Mouse (Mus musculus) forebrain, embryonic 16.5 days (tissue): ENCODE measurements at regions not wholly inside any gene's neighbourhood (a gene's known extent, or its start where the extent isn't known, plus 50 kb on each side); places are given as distances from the start of the nearest gene placed in this dataset.
"Not testable (repeated sequence)": the region's sequence is repeated elsewhere in the genome, so short reads cannot be mapped to it uniquely, and the experiment has no call there.

ENCODE experiments used
- ATAC-seq: fragments of 200-750 bp; cut with Nextera tagmentation; 2 replicates; pipeline ENCODE4 v1.8.0; 2017; ENCODE audit warnings: mild to moderate bottlenecking, moderate library complexity
- H3K27ac ChIP-seq: fragments of 300-500 bp; sonication (generic); 2 replicates; pipeline ENCODE4 v1.5.1; 2014; ENCODE audit warnings: low read length, control low read depth
- H3K27me3 ChIP-seq: fragments of 300-500 bp; sonication (generic); replicated peaks from 2 replicates; pipeline ENCODE4 v1.6.1; 2014; ENCODE audit warnings: low read length; ENCODE audit not compliant: control insufficient read depth, insufficient read depth
- H3K36me3 ChIP-seq: fragments of 300-500 bp; sonication (generic); 2 replicates; pipeline ENCODE4 v1.6.1; 2014; ENCODE audit not compliant: control insufficient read depth, insufficient read depth
- H3K4me1 ChIP-seq: fragments of 300-500 bp; sonication (generic); replicated peaks from 2 replicates; pipeline ENCODE4 v1.6.1; 2014; ENCODE audit warnings: low read length; ENCODE audit not compliant: control insufficient read depth, insufficient read depth
- H3K4me2 ChIP-seq: fragments of 300-500 bp; sonication (generic); 2 replicates; pipeline ENCODE4 v1.6.1; 2014; ENCODE audit warnings: mild to moderate bottlenecking, low read length, control low read depth
- H3K4me3 ChIP-seq: fragments of 300-500 bp; sonication (generic); replicated peaks from 2 replicates; pipeline ENCODE4 v1.5.1; 2014; ENCODE audit warnings: mild to moderate bottlenecking, low read length, control low read depth
- H3K9ac ChIP-seq: fragments of 300-500 bp; sonication (generic); replicated peaks from 2 replicates; pipeline ENCODE4 v1.6.1; 2014; ENCODE audit warnings: low read depth, low read length, control low read depth
- H3K9me3 ChIP-seq: fragments of 300-500 bp; sonication (generic); 2 replicates; pipeline ENCODE4 v1.6.1; 2016; ENCODE audit warnings: low read length; ENCODE audit not compliant: control insufficient read depth
- WGBS: fragments of 180-500 bp; shearing (Covaris S2); extraction: QIAGEN DNeasy Blood & Tissue Kit; methylation state at CpG from one replicate; pipeline ENCODE4 v1.1.7; 2014; 5-methylcytosine and 5-hydroxymethylcytosine counted together

DNA sequence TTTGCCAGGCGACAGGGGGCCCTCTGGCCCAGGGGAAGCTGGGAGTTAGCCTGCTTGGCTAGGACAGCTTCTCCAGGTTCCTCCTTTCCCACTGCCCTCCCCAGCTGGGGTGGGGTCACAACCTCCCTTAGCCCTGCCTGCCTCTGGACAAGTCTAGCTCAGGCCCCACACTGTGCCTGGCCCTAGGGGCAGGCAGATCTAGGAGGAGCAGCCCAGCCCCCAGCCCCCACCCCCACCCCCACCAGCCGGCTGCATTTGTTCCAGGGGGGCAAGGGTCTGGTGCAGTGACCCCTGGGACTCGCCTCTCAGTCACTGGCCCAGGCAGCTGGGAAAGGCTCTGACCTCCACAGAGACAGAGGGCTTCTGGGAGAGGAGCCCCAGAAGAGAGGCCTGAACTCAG, 381.9 kb downstream of the Sox9 start:
- WGBS = 44% methylated on average over 3 of the region's 3 CpGs
- no peak for ATAC-seq
- Histone ChIP-seq H3K27me3 (no peaks in the 10 kb centered on the region), H3K4me1 (peaks cover 33% of the 10 kb centered on the region), H3K9ac (no peak overlapping the region), H3K4me2 (no peak overlapping the region), H3K27ac (no peak overlapping the region), H3K9me3 (no peaks in the 10 kb centered on the region), H3K4me3 (no peak overlapping the region), H3K36me3 (no peaks in the 10 kb centered on the region)

DNA sequence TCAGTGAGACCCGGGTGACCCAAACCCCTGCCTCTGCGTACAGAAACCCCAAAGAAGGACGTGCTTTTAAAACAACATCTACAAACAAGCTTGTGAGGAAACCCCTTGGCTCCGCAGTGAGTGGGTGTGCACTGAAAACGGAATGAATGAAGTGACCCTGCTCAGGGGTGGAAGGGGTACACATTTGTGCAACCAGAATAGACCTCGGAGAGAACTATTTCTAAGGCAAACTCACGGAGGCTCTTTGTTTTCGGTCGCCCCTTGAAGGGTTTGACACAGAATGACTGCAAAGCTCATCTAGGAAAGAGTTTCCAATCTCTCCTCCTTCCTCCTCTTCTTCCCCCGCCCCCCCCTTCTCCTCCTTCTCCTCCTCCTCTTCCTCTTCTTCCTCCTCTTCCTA, 382.5 kb downstream of the Sox9 start:
- no peak overlapping the region; the same call in 1 of the 2 replicates for H3K9ac ChIP-seq
- H3K4me2 ChIP-seq = peak overlapping the region; percentile 66
- H3K9me3 ChIP-seq = no peaks in the 10 kb centered on the region
- no peaks in the 10 kb centered on the region for H3K27me3 ChIP-seq
- WGBS = 9% methylated on average over 10 of the region's 10 CpGs
- peak overlapping the region; percentile 43 for H3K4me3 ChIP-seq
- no peak overlapping the region; the same call in 1 of the 2 replicates for H3K27ac ChIP-seq
- H3K36me3 ChIP-seq = no peaks in the 10 kb centered on the region
- ATAC-seq = no peak
- H3K4me1 ChIP-seq = peaks cover 31% of the 10 kb centered on the region

DNA sequence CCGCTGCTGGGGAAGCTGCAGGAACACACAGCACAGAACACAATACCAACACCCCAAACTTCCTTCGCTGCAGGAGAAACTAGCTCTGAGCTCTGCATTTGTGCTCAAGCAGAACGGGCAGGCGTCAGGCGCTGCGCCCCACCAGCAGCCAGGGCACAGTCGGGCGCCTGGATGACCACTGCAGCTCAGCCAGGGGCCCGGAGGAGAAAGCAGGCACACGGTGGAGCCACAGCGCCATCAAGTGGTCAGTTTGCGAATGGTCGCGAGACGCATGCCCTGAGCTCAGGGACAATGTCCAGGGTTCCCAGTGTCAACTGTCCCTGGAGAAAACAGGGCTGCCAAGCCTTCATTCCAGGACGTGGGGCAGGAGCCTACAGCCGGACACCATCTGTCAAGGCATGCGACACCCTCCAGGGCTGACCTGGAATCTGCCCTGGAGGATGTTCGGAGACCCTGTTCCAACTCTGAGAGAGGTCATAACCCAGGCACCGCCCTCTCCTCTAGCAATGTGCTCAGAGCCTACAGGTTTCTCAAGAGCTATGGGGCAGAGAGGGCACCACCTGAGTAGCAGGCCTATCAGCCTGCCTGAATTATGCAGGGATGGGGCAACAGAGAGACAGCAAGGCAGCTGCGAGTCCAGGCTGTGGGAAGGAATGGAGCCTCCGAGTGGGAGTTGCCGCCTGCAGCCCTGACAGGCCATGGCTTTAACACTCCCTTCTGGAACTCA, 383.2 kb downstream of the Sox9 start:
- H3K4me2 ChIP-seq = peak overlapping the region; percentile 66
- 7% methylated on average over 23 of the region's 23 CpGs for WGBS
- no peaks in the 10 kb centered on the region for H3K27me3 ChIP-seq
- peak overlapping the region; percentile 50 for H3K9ac ChIP-seq
- peak overlapping the region; percentile 43 for H3K4me3 ChIP-seq
- ATAC-seq = peak; percentile 67
- peak overlapping the region; percentile 23 for H3K27ac ChIP-seq
- H3K36me3 ChIP-seq = no peaks in the 10 kb centered on the region
- H3K9me3 ChIP-seq = no peaks in the 10 kb centered on the region
- peaks cover 27% of the 10 kb centered on the region for H3K4me1 ChIP-seq

DNA sequence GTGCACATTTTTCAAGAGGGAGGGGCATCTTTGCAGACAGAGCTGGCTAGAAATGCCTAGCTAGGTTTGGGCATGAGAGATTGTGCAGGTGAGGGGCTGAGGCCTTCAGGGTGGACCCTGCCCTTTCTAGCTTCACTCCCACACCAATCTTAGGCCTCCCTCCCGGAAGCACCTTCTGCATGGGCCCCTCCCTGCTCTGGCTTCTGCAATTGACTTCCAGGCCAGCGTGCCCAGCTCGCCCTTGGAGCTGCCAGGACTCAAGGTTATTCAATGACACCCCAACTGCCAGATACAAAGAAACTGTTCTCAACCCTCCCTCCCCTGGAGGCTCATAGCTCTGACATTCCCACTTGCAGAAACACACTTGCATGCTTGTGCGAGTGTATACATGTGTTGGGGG, 384.5 kb downstream of the Sox9 start:
- Histone ChIP-seq H3K4me2 (no peak overlapping the region), H3K9me3 (no peaks in the 10 kb centered on the region), H3K27ac (no peak overlapping the region), H3K4me3 (no peak overlapping the region), H3K27me3 (no peaks in the 10 kb centered on the region), H3K9ac (no peak overlapping the region), H3K36me3 (no peaks in the 10 kb centered on the region), H3K4me1 (peaks cover 32% of the 10 kb centered on the region)
- ATAC-seq = no peak
- WGBS = 64% methylated on average over 4 of the region's 4 CpGs

DNA sequence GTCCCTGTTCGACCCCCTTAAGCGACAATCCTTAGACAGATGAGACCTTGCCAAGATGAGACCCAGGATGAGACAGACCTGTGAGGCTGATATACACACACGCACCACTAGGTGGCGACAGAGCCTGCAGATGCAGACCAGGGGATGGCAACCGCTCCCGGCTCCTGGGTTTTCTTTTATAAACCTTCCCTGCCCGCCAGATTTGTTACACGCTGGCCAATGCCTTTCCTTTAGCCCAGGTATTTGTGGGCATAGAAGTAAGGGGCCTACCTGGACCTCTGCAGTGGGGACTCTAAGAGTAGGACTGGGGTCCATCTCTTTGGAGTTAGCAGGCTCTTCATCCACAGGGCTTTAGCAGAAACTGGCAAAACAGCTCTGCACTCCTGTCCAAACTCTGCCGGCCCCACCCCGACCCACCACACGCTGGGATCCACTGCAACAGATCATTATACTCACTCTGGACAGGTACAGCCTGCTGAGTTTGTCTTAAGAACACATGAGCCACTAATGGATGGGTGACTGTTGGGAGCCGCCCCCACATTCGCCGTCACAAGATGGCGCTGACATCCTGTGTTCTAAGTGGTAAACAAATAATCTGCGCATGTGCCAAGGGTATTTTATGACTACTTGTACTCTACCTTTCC, 390.6 kb downstream of the Sox9 start:
- 19% methylated on average over 15 of the region's 16 CpGs for WGBS
- no peaks in the 10 kb centered on the region for H3K36me3 ChIP-seq
- no peaks in the 10 kb centered on the region for H3K27me3 ChIP-seq

DNA sequence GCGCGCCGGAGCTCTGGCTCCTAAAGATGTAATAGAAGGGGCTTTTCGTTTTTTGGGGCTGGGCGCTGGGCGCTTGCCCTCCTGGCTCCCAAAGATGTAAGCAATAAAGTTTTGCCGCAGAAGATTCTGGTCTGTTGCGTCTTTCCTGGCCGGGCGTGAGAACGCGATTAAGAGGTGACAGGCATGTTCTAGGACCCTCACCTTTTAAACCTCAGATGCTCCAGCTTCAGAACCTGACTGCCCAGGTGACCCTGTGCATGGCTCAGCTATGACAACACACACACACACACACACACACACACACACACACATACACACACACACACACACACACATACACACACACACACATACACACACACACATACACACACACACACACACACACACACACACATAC, 391.3 kb downstream of the Sox9 start:
- Histone ChIP-seq H3K9ac (0 out of 2 replicates have a peak overlapping the region, but pooled peaks have one; percentile 37), H3K4me3 (peak overlapping the region; percentile 30), H3K4me2 (peak overlapping the region; percentile 41), H3K4me1 (peaks cover 40% of the 10 kb centered on the region)
- H3K27ac ChIP-seq, H3K36me3 ChIP-seq, H3K27me3 ChIP-seq, H3K9me3 ChIP-seq, ATAC-seq: not testable (repeated sequence)
- 29% methylated on average over 12 of the region's 12 CpGs for WGBS

More for the DNA sequence above, 390.6 kb downstream of the Sox9 start:
- Histone ChIP-seq H3K27ac (peak overlapping the region; percentile 79), H3K4me1 (peaks cover 34% of the 10 kb centered on the region), H3K9me3 (no peaks in the 10 kb centered on the region), H3K4me3 (peak overlapping the region; percentile 46), H3K4me2 (peak overlapping the region; percentile 58), H3K9ac (peak overlapping the region; percentile 57)
- peak; percentile 76 for ATAC-seq

DNA sequence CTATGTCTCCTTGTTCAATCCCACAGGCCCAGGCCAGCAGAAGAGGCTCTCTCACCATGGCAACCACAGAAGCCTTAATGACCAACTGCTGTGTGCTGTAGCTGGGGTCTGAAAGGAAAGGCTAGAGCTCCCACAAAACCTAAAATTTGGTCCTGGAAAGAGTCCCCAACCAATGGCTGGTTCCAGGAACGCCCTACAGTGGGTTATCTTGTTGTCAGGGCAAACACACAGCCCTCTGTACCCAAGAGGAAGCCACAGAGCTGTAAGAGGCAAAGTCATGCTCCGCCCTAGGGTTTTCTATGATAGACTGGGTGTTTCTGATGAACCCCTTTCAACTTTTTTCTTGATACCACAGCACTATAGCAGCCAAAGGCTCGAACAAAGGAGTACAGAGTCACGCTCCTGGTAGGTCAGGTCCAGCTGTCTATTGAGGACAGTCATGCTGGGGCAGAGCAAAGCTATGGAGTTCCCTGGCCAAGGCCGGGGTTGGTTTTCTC, 392.0 kb downstream of the Sox9 start:
- ATAC-seq = no peak
- 34% methylated on average over 5 of the region's 5 CpGs for WGBS
- H3K27me3 ChIP-seq = no peaks in the 10 kb centered on the region
- no peaks in the 10 kb centered on the region for H3K36me3 ChIP-seq
- no peak overlapping the region for H3K4me3 ChIP-seq
- no peaks in the 10 kb centered on the region for H3K9me3 ChIP-seq
- peak overlapping the region; percentile 9 for H3K27ac ChIP-seq
- H3K9ac ChIP-seq = no peak overlapping the region
- H3K4me1 ChIP-seq = peaks cover 48% of the 10 kb centered on the region
- H3K4me2 ChIP-seq = no peak overlapping the region

DNA sequence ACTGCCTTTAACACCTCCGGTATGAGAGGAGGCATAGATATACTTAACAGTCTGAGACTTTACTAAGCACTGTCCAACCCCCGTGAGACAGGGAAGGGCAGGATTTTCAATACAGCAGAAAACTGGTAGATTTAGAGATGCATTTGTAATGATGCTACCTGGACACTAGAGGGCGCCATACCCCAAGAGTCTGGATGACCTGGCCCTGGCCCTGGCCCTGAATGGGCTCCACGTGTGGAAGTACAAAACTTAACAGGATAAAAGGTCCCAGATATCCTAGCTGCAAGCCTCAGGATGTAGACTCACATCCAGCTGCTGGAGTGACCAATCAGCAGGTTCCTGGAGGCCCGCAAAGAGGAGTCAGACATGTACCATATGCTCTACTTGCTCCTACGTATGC, 393.3 kb downstream of the Sox9 start:
- Histone ChIP-seq H3K4me3 (no peak overlapping the region), H3K4me2 (no peak overlapping the region), H3K4me1 (peaks cover 52% of the 10 kb centered on the region), H3K9ac (no peak overlapping the region), H3K36me3 (no peaks in the 10 kb centered on the region), H3K9me3 (no peaks in the 10 kb centered on the region), H3K27ac (no peak overlapping the region), H3K27me3 (no peaks in the 10 kb centered on the region)
- no peak for ATAC-seq
- WGBS = 27% methylated on average over 6 of the region's 6 CpGs

DNA sequence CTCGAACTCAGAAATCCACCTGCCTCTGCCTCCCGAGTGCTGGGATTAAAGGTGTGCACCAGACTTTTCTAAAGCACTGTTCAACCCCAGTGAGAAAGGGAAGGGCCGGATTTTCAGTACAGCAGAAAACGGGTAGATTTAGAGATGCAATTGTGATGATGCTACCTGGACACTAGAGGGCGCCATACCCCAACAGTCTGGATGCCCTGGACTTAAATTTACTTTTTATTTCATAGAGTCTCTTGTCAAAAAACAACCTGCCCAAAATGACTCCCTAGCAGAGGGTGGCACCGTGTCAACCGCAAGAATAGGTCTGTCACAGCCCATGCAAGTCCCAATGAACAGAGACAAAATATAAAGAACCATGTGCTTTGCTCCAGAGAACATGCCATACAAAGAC, 394.2 kb downstream of the Sox9 start:
- H3K27ac ChIP-seq = no peak overlapping the region
- H3K27me3 ChIP-seq = no peaks in the 10 kb centered on the region
- 13% methylated on average over 7 of the region's 7 CpGs for WGBS
- no peak overlapping the region for H3K4me2 ChIP-seq
- H3K9ac ChIP-seq = no peak overlapping the region
- H3K9me3 ChIP-seq = no peaks in the 10 kb centered on the region
- no peak for ATAC-seq
- no peak overlapping the region for H3K4me3 ChIP-seq
- no peaks in the 10 kb centered on the region for H3K36me3 ChIP-seq
- H3K4me1 ChIP-seq = peaks cover 54% of the 10 kb centered on the region
